Mouse (Mus musculus) layer of hippocampus, postnatal 25 days (tissue): ENCODE results near the gene AC134908.4. TPM values are rescaled to one million over a fixed set of nuclear protein-coding genes. Genes with fewer than 3 reads are reported as not detected.
"Not testable (repeated sequence)": the region's sequence is repeated elsewhere in the genome, so short reads cannot be mapped to it uniquely, and the experiment has no call there.

Experiments used
- DNase-seq, 2 experiments: peaks; one replicate each; pipeline ENCODE4 v3.0.0; 2022; ENCODE audit warnings: mixed read lengths in 2 of 2, low spot score in 1 of 2; ENCODE audit errors: extremely low spot score in 1 of 2
- total RNA-seq, 2 experiments: library from RNA; stranded (reverse); gene quantifications; 2 replicates each; pipeline ENCODE4 v1.2.3; 2021

The AC134908.4 gene
- total RNA-seq, 2 experiments from 2014 or later = 1.6 to 3.5 TPM

- peak; percentile 73 to 88 for DNase-seq
Measured at GRCm38 (mm10) chr17:25808789-25809605, 13.5 kb upstream of the AC134908.4 start, which contains the start of gene Fbxl16. Gene Fbxl16, plus strand, starts transcription at chr17:25809085.

DNA sequence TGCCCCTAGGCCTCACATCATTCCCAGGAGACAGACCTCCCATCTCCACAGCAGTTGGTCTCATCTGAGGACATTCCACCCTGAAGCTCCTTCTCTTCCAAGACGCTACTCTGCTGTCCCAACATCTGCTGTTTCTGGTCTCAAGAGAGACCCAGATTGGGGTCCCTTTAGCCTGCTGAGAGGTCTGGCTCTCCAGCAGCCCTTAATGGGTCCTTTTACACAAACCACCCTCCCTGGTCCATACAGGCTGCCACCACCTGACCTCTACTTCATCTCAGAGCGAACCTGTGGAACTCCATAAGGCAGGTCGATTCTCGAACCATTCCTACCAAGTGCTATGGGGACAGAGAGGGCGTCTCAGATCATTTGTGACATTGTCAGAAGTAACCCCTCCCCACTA, 12.6 kb upstream of the AC134908.4 start:
- no peak for DNase-seq

DNA sequence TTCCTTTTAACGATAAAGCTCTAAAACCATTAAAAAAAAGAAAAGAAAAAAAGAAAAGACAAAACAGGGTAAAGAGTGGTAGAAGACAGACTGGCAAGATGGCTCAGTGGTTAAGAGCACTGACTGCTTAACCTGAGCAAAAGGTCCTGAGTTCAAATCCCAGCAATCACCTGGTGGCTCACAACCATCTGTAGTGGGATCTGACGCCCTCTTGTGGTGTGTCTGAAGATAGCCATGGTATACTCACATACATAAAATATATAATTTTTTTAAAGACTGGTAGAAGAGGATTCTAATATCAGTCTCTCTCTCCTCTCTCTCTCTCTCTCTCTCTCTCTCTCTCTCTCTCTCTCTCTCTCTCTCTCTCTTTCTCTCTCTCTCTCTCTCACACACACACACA, 12.0 kb upstream of the AC134908.4 start:
- not testable (repeated sequence) for DNase-seq

GRCm38 (mm10) chr17:25806507-25806906, 11.0 kb upstream of the AC134908.4 start:
- no peak for DNase-seq

- DNase-seq = peak; percentile 66 to 71
Measured at GRCm38 (mm10) chr17:25802825-25803517, 7.5 kb upstream of the AC134908.4 start.

DNA sequence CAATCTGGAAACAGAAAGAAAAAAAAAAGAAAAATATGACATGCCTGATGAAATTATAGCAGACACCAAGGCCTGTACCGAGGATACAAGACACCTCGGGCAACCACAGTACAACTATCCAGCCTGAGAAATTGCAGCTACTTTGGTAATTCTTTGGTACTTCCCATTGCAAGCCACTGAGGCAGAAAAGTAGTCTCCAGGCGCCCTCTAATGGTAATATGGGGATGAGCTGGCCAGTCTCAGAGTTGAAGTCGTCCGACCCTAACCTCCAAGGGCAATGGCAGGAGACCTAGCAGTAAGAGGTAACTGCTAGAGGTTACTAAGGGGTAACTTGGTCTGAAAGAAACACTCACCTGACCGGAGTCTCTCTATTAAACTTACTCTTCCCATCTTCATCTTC, 5.6 kb upstream of the AC134908.4 start:
- peak in 1 of 2 experiments; percentile 61 for DNase-seq

- peak in 1 of 2 experiments; percentile 67 for DNase-seq
Measured at GRCm38 (mm10) chr17:25796951-25797369, 1.5 kb upstream of the AC134908.4 start, which contains the start of gene Metrn. Gene Metrn, minus strand, starts transcription at chr17:25797136.

DNA sequence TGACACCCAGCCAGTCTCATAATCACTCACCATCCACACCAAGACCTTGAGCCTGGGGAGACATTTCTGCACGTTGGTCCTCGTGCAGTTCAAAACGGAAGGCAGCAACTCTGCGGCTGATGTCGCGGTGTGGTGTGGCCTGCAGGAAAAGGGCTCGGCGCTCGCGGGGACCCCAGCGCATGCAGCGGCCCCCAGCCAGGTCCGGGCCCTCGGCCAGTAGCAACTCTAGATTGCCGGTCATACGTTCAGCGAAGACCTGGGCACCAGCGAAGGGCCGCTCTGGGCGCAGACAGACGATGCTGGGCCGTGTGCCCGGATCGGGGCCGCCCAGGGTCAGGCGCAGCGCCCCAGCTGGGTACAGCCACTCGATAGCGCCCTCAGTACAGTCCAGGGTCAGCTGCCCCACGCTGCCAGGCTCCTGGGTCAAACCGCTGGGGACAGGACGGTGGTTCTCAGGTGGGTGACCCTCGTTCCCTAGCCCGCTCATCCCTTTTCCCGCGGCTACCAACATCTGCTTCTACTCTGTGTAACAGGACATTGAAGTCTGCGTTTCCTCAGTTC, 832 bp upstream of the AC134908.4 start:
- DNase-seq = no peak

GRCm38 (mm10) chr17:25794998-25795397, 461 bp downstream of the AC134908.4 start:
- DNase-seq = no peak

GRCm38 (mm10) chr17:25794197-25794596, 1.3 kb downstream of the AC134908.4 start:
- no peak for DNase-seq

- DNase-seq = peak; percentile 52 to 61
Measured at GRCm38 (mm10) chr17:25792615-25793014, 2.8 kb downstream of the AC134908.4 start, which contains the start of gene Fam173a. Gene Fam173a, minus strand, starts transcription at chr17:25792901.

DNA sequence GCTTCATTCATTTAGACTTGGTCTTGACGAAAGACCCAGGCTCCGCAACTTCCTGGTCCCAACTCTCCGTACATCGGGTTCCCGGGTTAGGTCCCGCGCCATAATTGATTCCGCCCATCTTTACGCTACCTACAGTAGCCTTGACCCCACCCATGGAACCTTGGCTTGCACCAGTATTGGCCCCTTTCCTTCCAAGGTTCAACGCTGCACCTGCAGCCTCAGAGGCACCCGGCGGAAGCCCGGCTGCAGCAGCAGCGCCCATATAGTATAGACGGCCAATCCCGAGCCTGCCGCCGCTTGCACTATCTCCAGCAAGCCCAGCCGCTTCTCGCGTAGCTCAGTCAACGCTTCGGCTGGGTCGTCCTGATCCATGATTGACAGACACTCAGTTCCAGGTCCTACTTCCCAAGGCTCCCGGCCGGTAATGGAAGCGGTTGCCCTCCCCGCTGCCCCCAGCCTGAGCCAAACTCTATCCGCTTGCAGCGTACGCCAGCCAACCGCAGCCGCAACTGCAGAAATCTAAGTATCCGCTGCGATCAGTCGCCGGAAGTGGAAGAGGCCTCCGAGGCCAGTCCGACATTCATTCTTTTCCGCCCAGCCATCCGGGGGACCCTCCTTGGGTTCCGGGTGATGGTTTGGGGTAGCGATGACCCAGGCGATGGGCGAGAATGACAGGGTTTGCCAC, 3.5 kb downstream of the AC134908.4 start:
- peak; percentile 84 to 88 for DNase-seq

DNA sequence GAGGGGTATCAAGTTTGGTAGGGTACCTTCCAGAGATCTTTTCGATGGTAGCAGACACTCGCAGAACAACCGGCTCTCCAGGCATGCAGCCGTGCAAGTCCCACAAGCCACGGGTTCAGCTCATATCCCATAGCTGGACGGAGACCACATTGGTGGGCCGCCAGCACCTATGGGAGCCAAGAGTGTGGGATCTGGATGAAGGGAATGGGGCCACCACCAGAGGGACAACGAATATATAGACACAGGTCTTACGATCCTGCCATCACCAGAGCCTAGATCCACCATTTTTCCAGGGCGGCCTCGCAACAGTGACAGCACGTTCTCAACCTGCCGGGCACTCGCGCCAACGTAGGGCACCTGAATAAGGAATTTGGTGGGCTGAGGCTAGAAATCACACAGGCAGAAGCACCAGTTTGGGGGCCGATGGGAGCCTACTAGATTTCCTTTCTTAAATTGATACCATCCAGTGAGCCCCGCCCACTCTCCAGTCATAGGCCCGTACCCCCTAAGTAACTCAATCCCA, 4.1 kb downstream of the AC134908.4 start:
- peak in 1 of 2 experiments; percentile 17 for DNase-seq

DNA sequence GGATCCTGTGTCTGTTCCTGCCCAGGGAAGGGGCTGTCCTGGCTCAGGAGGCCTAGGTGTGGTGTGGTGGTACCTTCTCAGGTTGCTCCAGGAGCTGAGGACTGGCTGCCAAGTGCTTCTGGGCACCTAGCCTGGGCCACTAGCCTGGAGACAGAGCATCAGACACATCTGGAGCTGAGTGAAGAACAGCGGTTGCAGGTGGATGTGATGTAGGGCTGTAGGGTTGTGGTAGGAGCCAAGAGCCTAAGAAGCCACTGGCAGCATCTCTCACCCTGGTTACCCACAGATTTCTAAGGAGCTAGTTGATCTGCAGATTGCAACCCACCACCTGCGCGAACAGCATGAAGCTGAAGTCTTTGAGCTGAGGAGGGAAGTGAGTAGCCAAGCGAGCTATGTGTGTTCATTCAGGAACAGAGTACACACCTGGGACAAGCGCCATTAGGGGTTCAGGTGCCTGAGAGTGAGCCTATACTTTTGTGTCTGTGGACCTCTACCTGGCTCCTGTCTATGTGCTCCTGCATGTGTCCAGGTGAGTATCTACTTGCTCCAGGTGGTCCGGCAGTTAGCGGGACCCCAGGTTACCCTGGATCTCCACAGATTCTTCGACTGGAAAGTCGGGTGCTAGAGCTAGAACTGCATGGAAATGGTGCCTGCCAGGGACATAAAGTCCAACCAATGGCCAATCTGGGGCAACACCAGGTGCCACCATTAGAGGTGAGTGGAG, 8.5 kb downstream of the AC134908.4 start:
- peak in 1 of 2 experiments; percentile 5 for DNase-seq

DNA sequence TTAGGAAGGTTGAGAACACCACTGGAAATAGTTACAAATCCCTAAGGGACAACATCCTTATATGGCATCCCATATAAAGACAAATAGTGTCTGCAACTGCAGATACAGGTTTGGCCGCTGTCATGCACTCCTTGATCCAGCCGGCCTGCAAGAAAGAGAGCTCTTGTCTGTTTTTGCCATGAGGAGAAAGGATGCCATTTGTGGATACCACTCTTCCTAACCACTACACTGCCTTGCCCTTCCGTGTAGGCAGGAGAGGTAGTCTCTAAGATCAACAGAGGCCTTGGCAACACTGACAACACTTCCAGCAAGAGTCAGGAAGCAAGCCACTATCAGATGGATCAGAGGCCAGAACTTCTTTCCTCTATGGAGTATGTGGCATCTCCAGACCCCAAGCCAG, 9.2 kb downstream of the AC134908.4 start, which contains the start of gene Ccdc78:
Gene Ccdc78 (plus strand): TSS at position 301 of the 400 bp plus-strand sequence.
- DNase-seq = no peak

- peak; percentile 96 to 97 for DNase-seq
Measured at GRCm38 (mm10) chr17:25785281-25785745, 10.1 kb downstream of the AC134908.4 start, which contains the start of gene Haghl. Gene Haghl, minus strand, starts transcription at chr17:25785673.

DNA sequence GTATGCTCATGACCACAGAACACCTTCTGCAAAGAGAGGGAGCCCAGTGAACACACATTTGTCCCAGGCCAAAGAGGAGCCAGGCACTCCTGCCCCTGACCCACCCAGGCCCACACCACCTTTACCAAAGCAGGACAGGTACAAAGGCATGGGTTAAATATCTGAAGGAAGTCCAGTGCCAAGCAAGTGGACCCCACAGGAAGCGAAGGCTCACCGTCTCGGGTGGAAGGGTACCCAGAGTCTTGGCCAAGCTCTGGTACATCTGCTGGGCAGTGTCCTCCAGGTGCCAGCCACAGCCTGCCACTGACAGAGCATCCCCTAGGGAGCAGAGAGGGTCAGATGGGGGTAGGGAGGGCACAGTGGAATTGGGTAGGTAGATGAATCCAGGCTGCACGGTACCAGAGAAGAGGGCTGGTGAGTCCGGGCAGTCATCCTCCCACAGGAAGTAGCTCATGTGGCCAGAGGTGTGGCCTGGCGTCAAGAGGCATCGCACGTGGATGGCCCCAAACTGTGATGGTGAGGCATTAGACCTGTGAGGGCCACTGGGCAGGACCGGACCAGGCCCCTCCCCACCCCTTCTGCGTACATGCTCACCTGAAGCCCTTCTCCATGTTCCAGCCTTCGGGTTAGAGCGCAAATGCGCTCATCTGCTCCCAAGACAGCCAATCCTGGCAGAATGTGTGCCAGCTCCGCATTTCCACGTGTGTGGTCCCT, 11.4 kb downstream of the AC134908.4 start:
- peak in 1 of 2 experiments; percentile 12 for DNase-seq

DNA sequence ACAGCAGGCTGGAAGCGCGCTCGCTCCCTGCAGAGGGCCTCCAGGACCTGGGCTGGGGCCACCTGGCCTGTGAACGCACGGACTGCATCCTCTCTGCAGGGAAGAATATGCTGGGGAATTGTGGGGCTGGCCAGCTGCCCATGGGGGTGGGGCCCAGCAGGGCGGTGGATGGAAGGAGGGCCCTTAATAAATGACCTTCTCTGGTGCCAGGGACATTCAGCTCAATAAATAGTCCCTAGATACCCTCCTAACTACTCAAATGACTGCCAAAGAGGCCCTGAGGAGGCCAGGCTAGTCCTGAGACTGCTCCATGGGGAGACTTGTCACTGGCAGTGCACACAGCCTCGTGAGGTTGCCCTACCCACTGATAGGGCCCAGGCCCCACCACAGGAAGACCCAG, 12.4 kb downstream of the AC134908.4 start:
- DNase-seq = peak in 1 of 2 experiments; percentile 29
